In genomic region chr7:143054612-143054965, GRCm38 (mm10) we compare ENCODE assay signal across 8 mouse cellular contexts. TPM values are rescaled to one million over a fixed set of nuclear protein-coding genes. Genes with fewer than 3 reads are reported as not detected.
DNase-seq lines count a peak whose midpoint lies in the region; TF ChIP-seq lines count a peak whose summit lies in the region.

No protein-coding gene starts in this region.

- H3K79me2 ChIP-seq in heart, adult 2 months (replicated peaks; ENCODE audit: control insufficient read depth, insufficient read depth, low read length): peaks cover 7% of the 10 kb centered on the region

- peak overlapping the region; percentile 100 for H3K27ac ChIP-seq in heart, adult 2 months
- peak overlapping the region; percentile 8; the same call in 1 of the 2 replicates for H3K27ac ChIP-seq in bone marrow macrophage, adult 2 months (ENCODE audit: insufficient read depth, low read depth, low read length)
- H3K27ac ChIP-seq in hindbrain, embryonic 10.5 days: peak overlapping the region; percentile 42; the same call in 1 of the 2 replicates
- peak overlapping the region; percentile 96 for H3K27ac ChIP-seq in midbrain, embryonic 10.5 days (replicated peaks)

- no peaks in the 10 kb centered on the region for H3K27me3 ChIP-seq in heart, adult 2 months (ENCODE audit: control insufficient read depth, insufficient read depth, low read length)
- H3K27me3 ChIP-seq in hindbrain, embryonic 10.5 days (ENCODE audit: insufficient read depth, poor library complexity, severe bottlenecking): no peaks in the 10 kb centered on the region; the same call in 1 of the 2 replicates
- no peaks in the 10 kb centered on the region for H3K27me3 ChIP-seq in midbrain, embryonic 10.5 days (ENCODE audit: low read depth, poor library complexity, severe bottlenecking)

- H3K4me1 ChIP-seq in heart, adult 2 months (ENCODE audit: control insufficient read depth, insufficient read depth, low read length): peaks cover 51% of the 10 kb centered on the region
- peaks cover 58% of the 10 kb centered on the region for H3K4me1 ChIP-seq in bone marrow macrophage, adult 2 months (ENCODE audit: control insufficient read depth, insufficient read depth, low read length)
- peaks cover 70% of the 10 kb centered on the region for H3K4me1 ChIP-seq in hindbrain, embryonic 10.5 days (replicated peaks)
- H3K4me1 ChIP-seq in midbrain, embryonic 10.5 days: peaks cover 43% of the 10 kb centered on the region

- TF ChIP-seq EP300 in heart, adult 2 months (IDR thresholded peaks at IDR 0.05; ENCODE audit: insufficient read depth, low read depth, low read length): 0 out of 2 replicates have a peak, but pooled peaks have one; percentile 46

- TF ChIP-seq POLR2A in heart, adult 2 months (IDR thresholded peaks at IDR 0.05; ENCODE audit: insufficient read depth, low read depth, low read length): no peak
- TF ChIP-seq POLR2A in bone marrow macrophage, adult 2 months (IDR thresholded peaks at IDR 0.05; ENCODE audit: borderline replicate concordance, low read depth, low read length): no peak

- 10% methylated on average over 3 of the region's 3 CpGs for whole genome bisulfite sequencing in heart, adult 2 months
- WGBS in hindbrain, embryonic 10.5 days: 53% methylated on average over 3 of the region's 3 CpGs
- 73% methylated on average over 3 of the region's 3 CpGs for WGBS in midbrain, embryonic 10.5 days

- peak overlapping the region; percentile 77 for H3K4me3 ChIP-seq in heart, adult 2 months
- peak overlapping the region; percentile 63 for H3K4me3 ChIP-seq in bone marrow macrophage, adult 2 months (ENCODE audit: insufficient read depth, low read length)
- H3K4me3 ChIP-seq in hindbrain, embryonic 10.5 days: peak overlapping the region; percentile 95
- H3K4me3 ChIP-seq in midbrain, embryonic 10.5 days: peak overlapping the region; percentile 95

- peak overlapping the region; percentile 98 for H3K9ac ChIP-seq in heart, adult 2 months (ENCODE audit: low read depth, low read length)

- intact Hi-C loops in heart, adult 2 months (cut with DNase I): loop anchor here (2.0 kb wide), 1 partner anchor 14 kb away; the partner anchor contains the start of gene Tssc4
- intact Hi-C loops in heart, postnatal 36 days (cut with DNase I): loop anchor here (2.0 kb wide), 1 partner anchor 14 kb away; the partner anchor contains the start of gene Tssc4

- no peak for TF ChIP-seq CTCF in heart, adult 2 months (IDR thresholded peaks at IDR 0.05)
- no peak for TF ChIP-seq CTCF in bone marrow macrophage, adult 2 months (IDR thresholded peaks at IDR 0.05; ENCODE audit: low read depth, low read length)

- peaks cover 12% of the 10 kb centered on the region for H3K36me3 ChIP-seq in heart, adult 2 months (ENCODE audit: control insufficient read depth, insufficient read depth, low read length)
- peaks cover 36% of the 10 kb centered on the region for H3K36me3 ChIP-seq in hindbrain, embryonic 10.5 days
- peaks cover 46% of the 10 kb centered on the region for H3K36me3 ChIP-seq in midbrain, embryonic 10.5 days

- peak in 1 of 2 experiments; percentile 50 for DNase-seq in heart, adult 2 months
- no peak for DNase-seq in heart, postnatal 36 days
- DNase-seq in hindbrain, embryonic 10.5 days (ENCODE audit: low spot score): no peak
- no peak for DNase-seq in midbrain, embryonic 10.5 days (ENCODE audit: low spot score)
- no peak for DNase-seq in adrenal gland, adult 2 months
- no peak for DNase-seq in adipocyte (ENCODE audit: low spot score)
- no peak for DNase-seq in layer of hippocampus, postnatal 36 days

- H3K9me3 ChIP-seq in hindbrain, embryonic 10.5 days: no peaks in the 10 kb centered on the region
- no peaks in the 10 kb centered on the region for H3K9me3 ChIP-seq in midbrain, embryonic 10.5 days (replicated peaks)

RNA-seq across cellular contexts. Expression of gene Cd81, which starts 2.0 kb away (rescaled TPM):
- total RNA-seq in heart, adult 2 months (2021): 100 to 1,000 TPM; 424 to 434 TPM
- 641 and 822 TPM in 2 replicates for polyA plus RNA-seq in heart, adult 2 months (2012; rRNA removed)
- total RNA-seq in heart, postnatal 36 days (2021): 100 to 1,000 TPM; 398 to 441 TPM
- 314 and 321 TPM in 2 replicates for polyA plus RNA-seq in bone marrow macrophage, adult 2 months (2012; ENCODE audit: insufficient read depth, insufficient read length, missing spikeins)
- 238 and 265 TPM in 2 replicates for polyA plus RNA-seq in hindbrain, embryonic 10.5 days (2016; fragmentation: Nextera tagmentation; extraction: Ambion mirVana)
- polyA plus RNA-seq in midbrain, embryonic 10.5 days (2016; fragmentation: Nextera tagmentation; extraction: Ambion mirVana): 267 and 279 TPM in 2 replicates
- total RNA-seq in adrenal gland, adult 2 months (2021): 100 to 1,000 TPM; 693 to 716 TPM
- polyA plus RNA-seq in adrenal gland, adult 2 months (2012; rRNA removed): 3,024 and 3,201 TPM in 2 replicates
- total RNA-seq in layer of hippocampus, postnatal 36 days (2021): 100 to 1,000 TPM; 441 to 447 TPM

RNA-seq across cellular contexts. Expression of gene Tssc4, which starts 14.5 kb away (rescaled TPM):
- total RNA-seq in heart, adult 2 months (2021): 10 to 100 TPM; 13.6 to 14.8 TPM
- 33.2 and 36.9 TPM in 2 replicates for polyA plus RNA-seq in heart, adult 2 months (2012; rRNA removed)
- total RNA-seq in heart, postnatal 36 days (2021): 10 to 100 TPM; 15.3 TPM
- polyA plus RNA-seq in bone marrow macrophage, adult 2 months (2012; ENCODE audit: insufficient read depth, insufficient read length, missing spikeins): 17.5 and 23.0 TPM in 2 replicates
- 130 and 134 TPM in 2 replicates for polyA plus RNA-seq in hindbrain, embryonic 10.5 days (2016; fragmentation: Nextera tagmentation; extraction: Ambion mirVana)
- polyA plus RNA-seq in midbrain, embryonic 10.5 days (2016; fragmentation: Nextera tagmentation; extraction: Ambion mirVana): 136 and 142 TPM in 2 replicates
- 10 to 100 TPM; 23.3 to 30.9 TPM for total RNA-seq in adrenal gland, adult 2 months (2021)
- polyA plus RNA-seq in adrenal gland, adult 2 months (2012; rRNA removed): 120 and 142 TPM in 2 replicates
- total RNA-seq in layer of hippocampus, postnatal 36 days (2021): 10 to 100 TPM; 40.0 to 46.3 TPM

RNA-seq across cellular contexts. Expression of gene Trpm5, which starts 39.9 kb away (rescaled TPM):
- total RNA-seq in heart, adult 2 months (2021): not detected
- polyA plus RNA-seq in heart, adult 2 months (2012; rRNA removed): 0.06 and 0.08 TPM in 2 replicates
- total RNA-seq in heart, postnatal 36 days (2021): not detected
- not detected in 2 replicates for polyA plus RNA-seq in bone marrow macrophage, adult 2 months (2012; ENCODE audit: insufficient read depth, insufficient read length, missing spikeins)
- polyA plus RNA-seq in hindbrain, embryonic 10.5 days (2016; fragmentation: Nextera tagmentation; extraction: Ambion mirVana): 0.55 and 0.71 TPM in 2 replicates
- 0.62 and 0.93 TPM in 2 replicates for polyA plus RNA-seq in midbrain, embryonic 10.5 days (2016; fragmentation: Nextera tagmentation; extraction: Ambion mirVana)
- under 1 TPM; 0.23 to 0.24 TPM for total RNA-seq in adrenal gland, adult 2 months (2021)
- 0.40 and 0.48 TPM in 2 replicates for polyA plus RNA-seq in adrenal gland, adult 2 months (2012; rRNA removed)
- not detected for total RNA-seq in layer of hippocampus, postnatal 36 days (2021)

RNA-seq across cellular contexts. Expression of gene Tspan32, which starts 49.7 kb away (rescaled TPM):
- total RNA-seq in heart, adult 2 months (2021): 1 to 10 TPM in 1 of 2 experiments, under 1 TPM in 1; 0.44 to 1.3 TPM
- 1.8 and 1.9 TPM in 2 replicates for polyA plus RNA-seq in heart, adult 2 months (2012; rRNA removed)
- under 1 TPM; 0.28 to 0.46 TPM for total RNA-seq in heart, postnatal 36 days (2021)
- polyA plus RNA-seq in bone marrow macrophage, adult 2 months (2012; ENCODE audit: insufficient read depth, insufficient read length, missing spikeins): 23.9 and 25.7 TPM in 2 replicates
- polyA plus RNA-seq in hindbrain, embryonic 10.5 days (2016; fragmentation: Nextera tagmentation; extraction: Ambion mirVana): 5.2 and 6.1 TPM in 2 replicates
- polyA plus RNA-seq in midbrain, embryonic 10.5 days (2016; fragmentation: Nextera tagmentation; extraction: Ambion mirVana): 4.7 and 6.0 TPM in 2 replicates
- total RNA-seq in adrenal gland, adult 2 months (2021): under 1 TPM; 0.49 to 0.62 TPM
- polyA plus RNA-seq in adrenal gland, adult 2 months (2012; rRNA removed): 0.83 and 1.4 TPM in 2 replicates
- under 1 TPM in 1 of 2 experiments, not detected in 1; 0.23 TPM for total RNA-seq in layer of hippocampus, postnatal 36 days (2021)

RNA-seq across cellular contexts. Expression of gene Kcnq1, which starts 51.6 kb away (rescaled TPM):
- 10 to 100 TPM; 32.4 to 34.2 TPM for total RNA-seq in heart, adult 2 months (2021)
- 42.0 and 48.1 TPM in 2 replicates for polyA plus RNA-seq in heart, adult 2 months (2012; rRNA removed)
- 10 to 100 TPM; 34.3 to 37.1 TPM for total RNA-seq in heart, postnatal 36 days (2021)
- not detected in 2 replicates for polyA plus RNA-seq in bone marrow macrophage, adult 2 months (2012; ENCODE audit: insufficient read depth, insufficient read length, missing spikeins)
- 0.98 and 2.3 TPM in 2 replicates for polyA plus RNA-seq in hindbrain, embryonic 10.5 days (2016; fragmentation: Nextera tagmentation; extraction: Ambion mirVana)
- 0.69 and 1.1 TPM in 2 replicates for polyA plus RNA-seq in midbrain, embryonic 10.5 days (2016; fragmentation: Nextera tagmentation; extraction: Ambion mirVana)
- total RNA-seq in adrenal gland, adult 2 months (2021): 1 to 10 TPM; 1.9 to 4.1 TPM
- 14.2 and 17.2 TPM in 2 replicates for polyA plus RNA-seq in adrenal gland, adult 2 months (2012; rRNA removed)
- 1 to 10 TPM in 1 of 2 experiments, under 1 TPM in 1; 0.55 to 1.1 TPM for total RNA-seq in layer of hippocampus, postnatal 36 days (2021)

Comparison
In these comparisons a context has a peak if more than half of its experiments do, and no peak if none do; other contexts are left out.
1. H3K27ac ChIP-seq: peak in every context shown above with its lines; median percentile 100 in heart, adult 2 months; 96 in midbrain, embryonic 10.5 days; 42 in hindbrain, embryonic 10.5 days; 8 in bone marrow macrophage, adult 2 months.